Mouse (Mus musculus) bone marrow macrophage, adult 2 months (primary cell): Measurements from ENCODE around the gene Dennd1b.

ENCODE experiments used
- CTCF ChIP-seq: IDR thresholded peaks from 2 replicates; pipeline ENCODE4 v1.5.1; 2012; ENCODE audit warnings: low read depth, mild to moderate bottlenecking, low read length, moderate library complexity
- POLR2A ChIP-seq: IDR thresholded peaks from 2 replicates; pipeline ENCODE4 v1.6.1; 2012; ENCODE audit warnings: mild to moderate bottlenecking, low read depth, low read length, borderline replicate concordance

DNA sequence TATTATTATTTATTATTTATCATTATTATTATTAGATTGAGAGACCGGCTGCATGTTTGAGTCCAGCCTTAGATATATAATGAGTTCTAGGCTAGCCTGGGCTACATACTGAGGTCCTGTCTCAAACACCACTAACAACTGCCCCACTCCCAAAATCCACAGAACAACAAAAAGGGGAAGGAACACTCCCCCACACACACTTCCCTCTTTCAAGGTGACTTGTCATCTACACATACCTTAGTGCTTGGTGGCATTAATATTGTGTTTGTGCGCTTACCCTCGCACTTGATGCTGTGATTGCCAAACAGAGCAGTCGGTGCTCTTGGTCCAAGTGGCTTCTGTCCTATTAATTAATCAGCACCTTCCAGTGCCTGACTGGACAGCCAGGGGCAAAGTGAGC lies 7.8 kb upstream of the Dennd1b start:
- TF ChIP-seq CTCF = no peak
- no peak for TF ChIP-seq POLR2A
